Mouse (Mus musculus) limb, embryonic 15.5 days (tissue): ENCODE measurements around the gene Calm5. TPM values are rescaled to one million over a fixed set of nuclear protein-coding genes. Genes with fewer than 3 reads are reported as not detected.
"Not testable (repeated sequence)": the region's sequence is repeated elsewhere in the genome, so short reads cannot be mapped to it uniquely, and the experiment has no call there.

ENCODE experiments used
- ATAC-seq: fragments of 200-750 bp; cut with Nextera tagmentation; 2 replicates; pipeline ENCODE4 v1.8.0; 2017; ENCODE audit warnings: low read depth, moderate TSS enrichment; ENCODE audit not compliant: insufficient number of reproducible peaks, low FRiP score, low TSS enrichment
- H3K27ac ChIP-seq: fragments of 300-500 bp; sonication (generic); 2 replicates; pipeline ENCODE4 v1.5.1; 2015; ENCODE audit warnings: moderate library complexity, mild to moderate bottlenecking, inconsistent platforms
- H3K27me3 ChIP-seq: fragments of 300-500 bp; sonication (generic); 2 replicates; pipeline ENCODE4 v1.6.1; 2015; ENCODE audit warnings: inconsistent platforms
- H3K36me3 ChIP-seq: fragments of 300-500 bp; sonication (generic); 2 replicates; pipeline ENCODE4 v1.6.1; 2015; ENCODE audit warnings: inconsistent platforms
- H3K4me1 ChIP-seq: fragments of 300-500 bp; sonication (generic); 2 replicates; pipeline ENCODE4 v1.6.1; 2015; ENCODE audit warnings: inconsistent platforms
- H3K4me2 ChIP-seq: fragments of 300-500 bp; sonication (generic); 2 replicates; pipeline ENCODE4 v1.6.1; 2015; ENCODE audit warnings: mild to moderate bottlenecking, inconsistent platforms
- H3K4me3 ChIP-seq: fragments of 300-500 bp; sonication (generic); 2 replicates; pipeline ENCODE4 v1.5.1; 2015; ENCODE audit warnings: mild to moderate bottlenecking, inconsistent platforms
- H3K9ac ChIP-seq: fragments of 300-500 bp; sonication (generic); 2 replicates; pipeline ENCODE4 v1.6.1; 2015; ENCODE audit warnings: inconsistent platforms
- H3K9me3 ChIP-seq: fragments of 300-500 bp; sonication (generic); 2 replicates; pipeline ENCODE4 v1.6.1; 2016; ENCODE audit warnings: inconsistent platforms
- WGBS: fragments of 180-500 bp; shearing (Covaris S2); methylation state at CpG from one replicate; pipeline ENCODE4 v1.1.7; 2015; 5-methylcytosine and 5-hydroxymethylcytosine counted together
- polyA plus RNA-seq: library from polyadenylated mRNA; unstranded; fragments of >200 nt; fragmentation: Nextera tagmentation; extraction: Ambion mirVana; gene quantifications from 2 replicates; pipeline ENCODE4 v1.2.1, GENCODE M21; 2015

Calm5 gene
- polyA plus RNA-seq, 1 experiment from 2014 or later = 3.2 TPM

DNA sequence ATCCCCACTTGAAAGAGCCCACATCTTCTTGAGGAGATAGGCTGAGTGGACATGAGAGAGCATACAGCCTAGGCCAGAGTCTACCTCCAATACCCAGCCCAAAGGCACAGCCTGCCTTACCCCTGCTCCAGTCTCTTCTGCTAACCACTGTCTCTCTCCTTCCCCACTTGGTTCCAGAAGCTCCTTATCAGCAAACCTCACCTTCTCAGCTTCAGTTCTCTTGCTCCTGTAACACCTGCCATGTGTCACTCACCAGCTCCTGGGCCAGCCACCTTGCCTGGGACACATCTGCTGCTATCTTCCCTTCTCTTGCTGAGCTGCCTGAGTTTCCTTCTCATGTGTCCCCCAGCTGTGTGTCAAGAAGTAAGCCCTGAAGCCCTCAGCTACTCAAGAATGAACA is 20.3 kb upstream of the Calm5 start:
- ATAC-seq, H3K4me3 ChIP-seq, H3K36me3 ChIP-seq, H3K27me3 ChIP-seq, H3K9ac ChIP-seq, H3K4me2 ChIP-seq, H3K27ac ChIP-seq, H3K9me3 ChIP-seq, H3K4me1 ChIP-seq: not testable (repeated sequence)

- not testable (repeated sequence) for ATAC-seq, H3K36me3 ChIP-seq, H3K9me3 ChIP-seq, H3K4me1 ChIP-seq, H3K4me3 ChIP-seq, H3K4me2 ChIP-seq, H3K9ac ChIP-seq, H3K27me3 ChIP-seq, H3K27ac ChIP-seq
Observed at GRCm38 (mm10) chr13:3837312-3837807, 16.6 kb upstream of the Calm5 start, which contains the start of gene Calm4. TSS of gene Calm4 (plus strand) at chr13:3837757.

GRCm38 (mm10) chr13:3840662-3841061 is 13.3 kb upstream of the Calm5 start:
- not testable (repeated sequence) for ATAC-seq, H3K27ac ChIP-seq, H3K9ac ChIP-seq, H3K9me3 ChIP-seq, H3K4me1 ChIP-seq, H3K27me3 ChIP-seq, H3K36me3 ChIP-seq, H3K4me3 ChIP-seq, H3K4me2 ChIP-seq

DNA sequence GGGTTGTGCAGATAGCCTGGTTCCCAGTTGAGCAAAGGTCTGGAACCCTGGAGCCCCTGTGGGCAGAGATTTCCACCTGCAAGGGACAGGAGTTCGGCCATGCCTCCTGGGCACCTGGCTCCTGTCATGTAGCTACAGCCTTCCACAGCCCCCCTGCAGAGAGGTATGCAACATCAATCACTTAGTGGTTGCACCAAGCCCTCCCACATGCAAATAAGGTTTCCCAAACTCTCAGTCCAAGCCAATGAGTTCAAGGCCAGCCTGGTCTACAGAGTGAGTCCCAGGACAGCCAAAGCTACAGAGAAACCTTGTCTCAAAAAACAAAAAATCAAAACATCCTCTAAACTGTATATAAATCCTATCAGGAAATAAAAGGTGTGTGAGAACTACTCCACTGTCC is 3.6 kb upstream of the Calm5 start:
- Histone ChIP-seq H3K4me2 (no peak overlapping the region), H3K4me1 (no peaks in the 10 kb centered on the region), H3K9ac (no peak overlapping the region), H3K27ac (no peak overlapping the region), H3K9me3 (no peaks in the 10 kb centered on the region), H3K4me3 (no peak overlapping the region), H3K27me3 (no peaks in the 10 kb centered on the region), H3K36me3 (no peaks in the 10 kb centered on the region)
- no peak for ATAC-seq
- 45% methylated on average over 1 of the region's 1 CpGs for WGBS

DNA sequence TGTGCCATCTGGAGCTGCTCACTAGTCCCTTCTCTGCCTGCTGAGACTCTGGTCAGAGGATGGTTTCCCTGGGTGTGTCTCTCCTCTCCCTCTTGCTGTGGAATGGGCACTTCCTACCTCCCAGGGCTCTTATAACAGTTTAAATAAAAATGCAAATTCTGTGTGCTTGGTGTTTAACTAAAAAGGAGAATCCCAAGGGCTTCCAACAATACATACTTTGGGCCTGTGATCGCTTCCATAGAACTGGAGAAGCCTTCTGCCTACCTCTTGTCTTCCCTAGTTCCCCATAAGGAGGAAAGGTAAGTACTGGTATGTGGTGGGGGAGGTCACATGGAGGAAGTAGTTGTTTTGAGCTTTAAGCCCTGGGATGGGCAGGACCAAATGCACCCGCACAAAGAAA is 883 bp downstream of the Calm5 start:
- Histone ChIP-seq H3K36me3 (no peaks in the 10 kb centered on the region), H3K4me2 (no peak overlapping the region), H3K9ac (no peak overlapping the region), H3K9me3 (no peaks in the 10 kb centered on the region), H3K4me1 (peaks cover 3% of the 10 kb centered on the region; the same call in 1 of the 2 replicates), H3K27me3 (no peaks in the 10 kb centered on the region), H3K27ac (no peak overlapping the region), H3K4me3 (no peak overlapping the region)
- ATAC-seq = no peak
- 85% methylated on average over 2 of the region's 2 CpGs for WGBS

- H3K27me3 ChIP-seq = no peaks in the 10 kb centered on the region
- no peak overlapping the region for H3K4me2 ChIP-seq
- no peak overlapping the region for H3K27ac ChIP-seq
- no peak overlapping the region for H3K4me3 ChIP-seq
- H3K9me3 ChIP-seq = no peaks in the 10 kb centered on the region
- no peak overlapping the region for H3K9ac ChIP-seq
- no peak for ATAC-seq
- 88% methylated on average over 1 of the region's 1 CpGs for WGBS
- H3K4me1 ChIP-seq = peaks cover 3% of the 10 kb centered on the region; the same call in 1 of the 2 replicates
- no peaks in the 10 kb centered on the region for H3K36me3 ChIP-seq
Observed at GRCm38 (mm10) chr13:3856252-3856651, 2.3 kb downstream of the Calm5 start.

DNA sequence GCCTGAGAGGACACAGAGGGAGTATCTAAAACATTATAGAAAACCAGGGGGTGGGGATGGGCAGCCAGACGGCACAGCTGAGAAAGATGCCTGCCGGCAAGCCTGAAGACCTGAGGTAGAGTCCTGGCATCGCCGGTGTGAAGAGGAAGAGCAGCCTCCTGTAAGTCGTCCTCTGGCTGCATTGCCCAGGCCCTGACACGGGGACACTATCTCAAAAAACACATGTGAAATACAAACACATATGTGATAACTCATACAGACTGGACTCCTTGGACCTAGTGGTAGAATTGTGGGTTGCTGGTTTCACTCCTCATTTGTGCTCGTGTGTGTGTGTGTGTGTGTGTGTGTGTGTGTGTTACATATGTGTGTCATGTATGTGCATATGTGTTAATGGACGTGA is 7.3 kb downstream of the Calm5 start:
- no peak overlapping the region for H3K27ac ChIP-seq
- no peak overlapping the region for H3K4me3 ChIP-seq
- H3K36me3 ChIP-seq = no peaks in the 10 kb centered on the region
- no peaks in the 10 kb centered on the region for H3K9me3 ChIP-seq
- no peaks in the 10 kb centered on the region for H3K27me3 ChIP-seq
- ATAC-seq = no peak
- 91% methylated on average over 8 of the region's 8 CpGs for WGBS
- H3K4me2 ChIP-seq = no peak overlapping the region
- H3K9ac ChIP-seq = no peak overlapping the region
- peaks cover 3% of the 10 kb centered on the region; the same call in 1 of the 2 replicates for H3K4me1 ChIP-seq

DNA sequence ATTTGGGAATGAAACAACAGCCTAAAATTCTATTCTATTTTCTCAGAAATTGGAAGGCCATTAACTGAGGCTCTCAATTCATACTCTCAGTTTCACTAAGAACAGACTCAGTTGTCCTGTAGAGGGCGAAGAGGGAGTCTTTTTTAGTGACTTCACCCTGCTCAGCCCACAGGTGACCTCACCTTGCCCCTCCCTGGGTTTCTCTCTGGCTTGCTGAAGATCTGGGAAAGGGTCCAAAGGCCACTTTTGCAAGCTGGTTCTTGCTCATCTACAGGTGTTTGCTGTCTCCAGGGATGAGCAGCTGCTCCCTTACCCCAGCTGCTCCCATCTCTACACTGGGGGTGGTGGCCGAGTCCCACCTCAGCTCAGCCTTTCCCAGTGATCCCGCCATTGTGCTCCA is 8.4 kb downstream of the Calm5 start:
- no peak for ATAC-seq
- no peaks in the 10 kb centered on the region for H3K4me1 ChIP-seq
- H3K9ac ChIP-seq = no peak overlapping the region
- H3K4me2 ChIP-seq = no peak overlapping the region
- H3K36me3 ChIP-seq = no peaks in the 10 kb centered on the region
- 75% methylated on average over 3 of the region's 3 CpGs for WGBS
- H3K27ac ChIP-seq = no peak overlapping the region
- H3K27me3 ChIP-seq = no peaks in the 10 kb centered on the region
- H3K9me3 ChIP-seq = no peaks in the 10 kb centered on the region
- no peak overlapping the region for H3K4me3 ChIP-seq

DNA sequence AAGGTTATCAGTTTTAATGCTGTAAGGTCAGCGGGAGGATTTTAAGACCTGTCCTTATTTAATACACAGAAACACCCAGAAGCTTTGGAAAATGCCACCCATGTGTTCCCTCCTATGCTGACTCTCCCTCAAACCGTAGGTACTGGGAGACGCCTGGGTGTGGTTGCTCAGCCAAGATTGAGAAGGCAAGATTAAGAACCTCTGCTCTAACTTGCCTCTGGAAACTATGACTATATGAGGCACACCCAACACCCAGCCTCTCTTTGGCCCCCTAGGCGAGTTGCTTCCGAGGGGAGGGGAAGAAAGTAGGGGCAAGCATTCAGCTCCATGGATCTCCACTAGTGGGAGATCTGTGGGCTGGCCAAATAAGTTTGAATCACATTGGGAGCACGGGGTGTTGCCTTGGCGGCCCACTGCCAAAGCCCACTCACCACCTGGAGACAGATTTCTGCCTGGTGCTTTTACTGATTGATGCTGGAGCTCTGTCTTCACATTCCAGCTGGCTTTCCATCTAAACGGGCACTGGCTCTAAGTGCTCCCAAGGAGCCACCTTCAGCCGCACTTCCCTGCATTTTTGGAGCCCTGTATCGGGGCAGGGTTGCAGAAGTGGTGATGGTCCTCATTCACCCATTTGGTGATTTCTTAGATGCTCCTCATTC is 9.1 kb downstream of the Calm5 start:
- ATAC-seq = no peak

GRCm38 (mm10) chr13:3865648-3866354 is 11.8 kb downstream of the Calm5 start:
- no peaks in the 10 kb centered on the region for H3K4me1 ChIP-seq
- H3K4me2 ChIP-seq = no peak overlapping the region
- no peak overlapping the region for H3K4me3 ChIP-seq
- no peaks in the 10 kb centered on the region for H3K9me3 ChIP-seq
- no peaks in the 10 kb centered on the region for H3K27me3 ChIP-seq
- no peak overlapping the region for H3K9ac ChIP-seq
- whole genome bisulfite sequencing = 72% methylated on average over 14 of the region's 14 CpGs
- no peak for ATAC-seq
- no peaks in the 10 kb centered on the region for H3K36me3 ChIP-seq
- no peak overlapping the region for H3K27ac ChIP-seq

More for the DNA sequence above, 9.1 kb downstream of the Calm5 start:
- Histone ChIP-seq H3K27me3 (no peaks in the 10 kb centered on the region), H3K4me2 (no peak overlapping the region), H3K4me3 (no peak overlapping the region), H3K9me3 (no peaks in the 10 kb centered on the region), H3K9ac (no peak overlapping the region), H3K4me1 (no peaks in the 10 kb centered on the region), H3K27ac (no peak overlapping the region), H3K36me3 (no peaks in the 10 kb centered on the region)
- WGBS = 65% methylated on average over 10 of the region's 10 CpGs

- Histone ChIP-seq H3K27ac (no peak overlapping the region), H3K4me2 (no peak overlapping the region), H3K4me3 (no peak overlapping the region), H3K27me3 (no peaks in the 10 kb centered on the region), H3K9ac (no peak overlapping the region), H3K9me3 (no peaks in the 10 kb centered on the region), H3K36me3 (no peaks in the 10 kb centered on the region), H3K4me1 (no peaks in the 10 kb centered on the region)
- ATAC-seq = no peak
- WGBS = 88% methylated on average over 8 of the region's 8 CpGs
Observed at GRCm38 (mm10) chr13:3866355-3867052, 12.5 kb downstream of the Calm5 start.

GRCm38 (mm10) chr13:3867158-3867557 is 13.2 kb downstream of the Calm5 start:
- H3K9ac ChIP-seq = no peak overlapping the region
- WGBS = 68% methylated on average over 6 of the region's 6 CpGs
- no peak overlapping the region for H3K4me2 ChIP-seq
- H3K4me3 ChIP-seq = no peak overlapping the region
- no peaks in the 10 kb centered on the region for H3K9me3 ChIP-seq
- H3K27ac ChIP-seq = no peak overlapping the region
- no peaks in the 10 kb centered on the region for H3K27me3 ChIP-seq
- H3K36me3 ChIP-seq = no peaks in the 10 kb centered on the region
- ATAC-seq = no peak
- no peaks in the 10 kb centered on the region for H3K4me1 ChIP-seq
